In the genomic region with DNA sequence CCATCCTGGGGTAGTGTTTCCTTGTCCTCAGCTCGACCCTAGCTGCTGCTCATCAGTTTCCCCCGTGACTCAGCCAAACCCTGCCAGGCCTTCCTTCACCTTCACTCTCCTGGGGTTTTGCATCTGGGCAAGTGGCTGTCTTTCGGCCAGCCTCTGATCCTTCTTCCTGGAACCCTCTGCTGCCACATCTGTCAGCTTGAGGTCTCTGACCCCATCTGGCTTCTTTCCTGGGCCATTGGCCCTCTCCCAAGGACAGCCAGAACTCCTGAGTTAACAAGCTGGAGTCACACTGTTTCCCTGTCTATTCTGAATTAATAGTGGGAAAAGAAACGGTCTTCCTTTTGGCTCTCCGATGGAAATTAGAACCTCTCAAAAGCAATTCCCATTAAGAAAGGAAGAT, we compare ENCODE assay signal across 8 mouse cellular contexts.
DNase-seq lines count a peak whose midpoint lies in the region; ATAC-seq lines count a peak whose summit lies in the region.

No protein-coding gene starts in this region.

- peak; percentile 1 for DNase-seq in cerebellum, adult 11 months
- DNase-seq in cerebellum, adult 9-10 months: no peak
- peak; percentile 7 for DNase-seq in right cerebral cortex, postnatal 4 days
- DNase-seq in right cerebral cortex, postnatal 14 days: no peak
- peak; percentile 43 to 59 for DNase-seq in kidney, postnatal 25 days
- peak; percentile 28 to 64 for DNase-seq in urinary bladder, postnatal 36 days (ENCODE audit: low spot score in 2 of 2)
- no peak for DNase-seq in thymus, adult 18-20 months

- ATAC-seq in erythroid progenitor cell, adult 5-6 weeks (replicated peaks; ENCODE audit: low FRiP score, poor library complexity, severe bottlenecking): no peak

Comparison
In these comparisons a context has a peak if more than half of its experiments do, and no peak if none do; other contexts are left out.
1. DNase-seq: peak in cerebellum, adult 11 months (single experiment), right cerebral cortex, postnatal 4 days (single experiment), kidney, postnatal 25 days (2 of 2) and urinary bladder, postnatal 36 days (2 of 2); none in cerebellum, adult 9-10 months (single experiment), right cerebral cortex, postnatal 14 days (single experiment) and thymus, adult 18-20 months (0 of 2).